Mouse (Mus musculus): ENCODE results near the gene Stk10.
"Not testable (repeated sequence)": the region's sequence is repeated elsewhere in the genome, so short reads cannot be mapped to it uniquely, and the experiment has no call there.

The Stk10 gene

GRCm38 (mm10) chr11:32605131-32605860 lies 72.2 kb downstream of the Stk10 start:
- DNase-seq = no peak

- DNase-seq = no peak
These were observed 72.8 kb downstream of the Stk10 start for GRCm38 (mm10) chr11:32605907-32606306.

- no peak for DNase-seq
These were observed 74.2 kb downstream of the Stk10 start for GRCm38 (mm10) chr11:32607319-32607718.

GRCm38 (mm10) chr11:32610616-32611015 lies 77.5 kb downstream of the Stk10 start:
- no peak for DNase-seq

- no peak for DNase-seq
These were observed 79.2 kb downstream of the Stk10 start for GRCm38 (mm10) chr11:32612304-32612703.

GRCm38 (mm10) chr11:32614463-32614862 lies 81.4 kb downstream of the Stk10 start:
- no peak for DNase-seq

GRCm38 (mm10) chr11:32615561-32615960 lies 82.5 kb downstream of the Stk10 start:
- no peak for DNase-seq

- DNase-seq = no peak
These were observed 83.0 kb downstream of the Stk10 start for GRCm38 (mm10) chr11:32616091-32616490.

- no peak for DNase-seq
These were observed 84.9 kb downstream of the Stk10 start for GRCm38 (mm10) chr11:32618036-32618435.

GRCm38 (mm10) chr11:32618641-32619040 lies 85.5 kb downstream of the Stk10 start:
- not testable (repeated sequence) for DNase-seq

GRCm38 (mm10) chr11:32619257-32619816 lies 86.2 kb downstream of the Stk10 start:
- DNase-seq = peak; percentile 23

- no peak for DNase-seq
These were observed 86.9 kb downstream of the Stk10 start for GRCm38 (mm10) chr11:32619866-32620456.

GRCm38 (mm10) chr11:32621831-32622478 lies 88.8 kb downstream of the Stk10 start:
- no peak for DNase-seq

GRCm38 (mm10) chr11:32622479-32623190 lies 89.5 kb downstream of the Stk10 start:
- DNase-seq = no peak

- DNase-seq = no peak
These were observed 90.1 kb downstream of the Stk10 start for GRCm38 (mm10) chr11:32623236-32623635.

- DNase-seq = no peak
These were observed 90.8 kb downstream of the Stk10 start for GRCm38 (mm10) chr11:32623912-32624311.

- peak; percentile 75 for DNase-seq
These were observed 92.6 kb downstream of the Stk10 start for GRCm38 (mm10) chr11:32625677-32626076.

GRCm38 (mm10) chr11:32626079-32626478 lies 93.0 kb downstream of the Stk10 start:
- no peak for DNase-seq

GRCm38 (mm10) chr11:32627900-32628299 lies 94.8 kb downstream of the Stk10 start:
- no peak for DNase-seq

GRCm38 (mm10) chr11:32629713-32630211 lies 96.7 kb downstream of the Stk10 start:
- DNase-seq = no peak

- DNase-seq = no peak
These were observed 99.6 kb downstream of the Stk10 start for GRCm38 (mm10) chr11:32632671-32633070.

- peak; percentile 33 for DNase-seq
These were observed 100.4 kb downstream of the Stk10 start for GRCm38 (mm10) chr11:32633542-32633941.

- no peak for DNase-seq
These were observed 101.0 kb downstream of the Stk10 start for GRCm38 (mm10) chr11:32634143-32634542.

Data from thymus, postnatal 14 days (tissue).